ENCODE assay signal across 28 mouse cellular contexts in genomic region chr6:34946486-34947079, GRCm38 (mm10). TPM values are rescaled to one million over a fixed set of nuclear protein-coding genes. Genes with fewer than 3 reads are reported as not detected.
"Had no signal": no experiment of that assay in that cellular context is flagged by ENCODE, and none has a peak within 500 bp of the region (broad histone marks: within the 10 kb centered on the region; RNA-seq: fewer than 3 reads in every experiment).

No protein-coding gene starts in this region.

- H3K27ac ChIP-seq: limb, embryonic 10.5 days; limb, embryonic 13.5 days; liver, embryonic 12.5 days; liver, embryonic 15.5 days; lung, embryonic 15.5 days; stomach, postnatal 0 days had no signal

- H3K9ac ChIP-seq: limb, embryonic 13.5 days; liver, embryonic 12.5 days; liver, embryonic 15.5 days; lung, embryonic 15.5 days had no signal

- H3K9me3 ChIP-seq: limb, embryonic 10.5 days; limb, embryonic 13.5 days; liver, embryonic 12.5 days; liver, embryonic 15.5 days; lung, embryonic 15.5 days had no signal

- H3K27me3 ChIP-seq: liver, embryonic 15.5 days; lung, embryonic 15.5 days had no signal

- H3K4me1 ChIP-seq: liver, embryonic 15.5 days; lung, embryonic 15.5 days had no signal

- H3K4me2 ChIP-seq: limb, embryonic 13.5 days; liver, embryonic 12.5 days; liver, embryonic 15.5 days; lung, embryonic 15.5 days had no signal

- ATAC-seq: intestine, embryonic 16.5 days; liver, embryonic 12.5 days had no signal

- H3K4me3 ChIP-seq: limb, embryonic 10.5 days; limb, embryonic 13.5 days; liver, embryonic 12.5 days; liver, embryonic 15.5 days; lung, embryonic 15.5 days had no signal

- H3K36me3 ChIP-seq: limb, embryonic 10.5 days; limb, embryonic 13.5 days; liver, embryonic 12.5 days; liver, embryonic 15.5 days; lung, embryonic 15.5 days had no signal

- DNase-seq: kidney, adult 18-20 months; kidney, adult 9 months; kidney, postnatal 14 days; kidney, postnatal 4 days; liver; lung, adult 18-20 months; lung, postnatal 10 days; lung, postnatal 36 days; midbrain, embryonic 14.5 days; right cerebral cortex, adult 18-20 months; right cerebral cortex, postnatal 14 days; right cerebral cortex, postnatal 4 days had no signal

RNA-seq across cellular contexts. Expression of gene Stra8, which starts 26.6 kb away (rescaled TPM):
- total RNA-seq: layer of hippocampus, adult 18-20 months; layer of hippocampus, postnatal 14 days; left cerebral cortex, adult 8-10 months; left cerebral cortex, postnatal 25 days; midbrain, postnatal 0 days had no signal
- polyA plus RNA-seq: intestine, embryonic 16.5 days; kidney, embryonic 16.5 days; limb, embryonic 10.5 days; limb, embryonic 13.5 days; liver, embryonic 12.5 days; liver, embryonic 15.5 days; lung, embryonic 15.5 days; midbrain, embryonic 14.5 days; midbrain, postnatal 0 days; neural tube, embryonic 11.5 days; neural tube, embryonic 14.5 days; stomach, embryonic 14.5 days had no signal
